Mouse (Mus musculus): ENCODE measurements around the gene Pacs2.
A peak's percentile ranks its signal among the peaks of the same experiment; 100 is the strongest.

The Pacs2 gene

GRCm38 (mm10) chr12:113042543-113042942 is 28.2 kb downstream of the Pacs2 start:
- no peak for DNase-seq (ENCODE audit: low read depth, low spot score)

- no peak for DNase-seq (ENCODE audit: low read depth, low spot score)
These were observed 30.8 kb downstream of the Pacs2 start for GRCm38 (mm10) chr12:113044916-113045677.

GRCm38 (mm10) chr12:113046861-113047260 is 32.6 kb downstream of the Pacs2 start:
- no peak for DNase-seq (ENCODE audit: low read depth, low spot score)

DNA sequence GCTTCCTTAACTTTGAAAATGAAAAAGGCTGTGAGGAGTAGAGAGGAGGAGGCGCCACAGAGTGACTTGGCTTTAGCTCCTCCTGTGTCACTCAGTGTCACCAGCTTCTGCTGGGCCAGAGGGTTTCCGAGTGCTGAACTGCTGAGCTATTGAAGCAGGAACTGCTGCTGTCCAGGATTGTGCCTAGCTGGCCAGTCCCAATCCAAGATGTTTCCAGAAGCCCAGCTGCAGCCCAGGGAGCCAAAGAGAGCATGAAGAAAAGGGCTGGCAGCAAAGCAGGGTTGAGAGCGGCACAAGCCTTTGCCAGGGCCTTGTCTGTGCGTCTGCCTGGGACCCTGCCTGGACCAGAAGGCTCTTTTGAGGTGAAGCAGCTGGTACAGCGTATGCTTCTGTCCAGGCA is 33.8 kb downstream of the Pacs2 start:
- DNase-seq (ENCODE audit: low read depth, low spot score): no peak

GRCm38 (mm10) chr12:113049836-113050235 is 35.5 kb downstream of the Pacs2 start:
- no peak for DNase-seq (ENCODE audit: low read depth, low spot score)

DNA sequence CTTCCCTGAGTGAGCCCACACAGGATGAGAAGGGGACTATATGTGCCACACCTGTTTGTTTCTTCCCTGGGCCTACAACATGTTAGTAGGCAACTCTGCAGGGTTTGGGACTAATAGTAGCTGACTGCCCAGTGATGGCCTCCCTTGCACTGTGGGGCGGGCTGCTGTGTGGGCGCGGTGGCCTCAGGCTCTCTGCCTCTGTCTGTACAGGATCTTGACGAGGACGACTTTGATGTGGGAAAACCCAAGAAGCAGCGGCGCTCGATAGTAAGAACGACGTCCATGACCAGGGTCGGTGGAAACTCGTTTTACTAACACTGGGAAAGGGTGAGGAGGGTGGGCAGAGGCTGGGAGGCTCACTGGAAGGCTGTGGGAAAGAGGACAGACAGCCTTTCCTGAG is 36.4 kb downstream of the Pacs2 start:
- no peak for DNase-seq (ENCODE audit: low read depth, low spot score)

GRCm38 (mm10) chr12:113051628-113052403 is 37.5 kb downstream of the Pacs2 start:
- no peak for DNase-seq (ENCODE audit: low read depth, low spot score)

- no peak for DNase-seq (ENCODE audit: low read depth, low spot score)
These were observed 41.8 kb downstream of the Pacs2 start for GRCm38 (mm10) chr12:113056089-113056488.

GRCm38 (mm10) chr12:113060178-113060577 is 45.9 kb downstream of the Pacs2 start:
- no peak for DNase-seq (ENCODE audit: low read depth, low spot score)

- DNase-seq (ENCODE audit: low read depth, low spot score): no peak
These were observed 47.3 kb downstream of the Pacs2 start for GRCm38 (mm10) chr12:113061606-113062005.

DNA sequence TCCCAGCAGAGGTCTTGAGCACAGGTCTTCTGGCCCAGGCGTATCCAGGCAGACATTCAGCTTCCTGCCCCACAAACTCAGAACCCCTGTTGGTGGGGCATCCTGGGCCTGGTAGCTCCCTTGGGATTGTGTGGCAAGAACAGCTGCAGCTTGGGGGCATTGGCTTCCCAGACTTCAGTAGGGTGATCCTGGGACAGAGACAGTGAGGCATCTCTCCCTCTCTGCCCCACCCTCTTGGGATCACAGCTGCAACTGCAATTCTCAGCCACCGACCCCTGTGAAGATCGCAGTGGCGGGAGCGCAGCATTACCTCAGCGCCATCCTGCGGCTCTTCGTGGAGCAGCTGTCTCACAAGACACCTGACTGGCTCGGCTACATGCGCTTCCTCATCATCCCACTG is 47.9 kb downstream of the Pacs2 start:
- no peak for DNase-seq (ENCODE audit: low read depth, low spot score)

DNA sequence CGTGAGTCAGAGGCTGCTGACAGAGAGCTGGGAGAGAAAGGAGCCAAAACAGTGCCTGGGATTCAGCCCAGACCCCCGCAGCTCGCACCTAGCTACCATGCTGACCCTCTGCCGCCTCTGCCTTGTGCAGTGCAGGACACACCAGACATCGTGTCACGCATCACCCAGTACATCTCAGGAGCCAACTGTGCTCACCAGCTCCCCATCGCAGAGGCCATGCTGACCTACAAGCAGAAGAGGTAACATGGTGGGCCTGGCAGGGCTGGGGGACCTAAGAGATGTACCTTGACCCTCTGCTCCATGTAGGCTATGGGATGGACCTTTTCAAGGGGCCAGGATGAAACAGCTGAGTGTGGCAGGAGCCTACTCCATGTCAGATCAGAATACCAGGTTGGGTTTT is 49.4 kb downstream of the Pacs2 start:
- DNase-seq (ENCODE audit: low read depth, low spot score): no peak

DNA sequence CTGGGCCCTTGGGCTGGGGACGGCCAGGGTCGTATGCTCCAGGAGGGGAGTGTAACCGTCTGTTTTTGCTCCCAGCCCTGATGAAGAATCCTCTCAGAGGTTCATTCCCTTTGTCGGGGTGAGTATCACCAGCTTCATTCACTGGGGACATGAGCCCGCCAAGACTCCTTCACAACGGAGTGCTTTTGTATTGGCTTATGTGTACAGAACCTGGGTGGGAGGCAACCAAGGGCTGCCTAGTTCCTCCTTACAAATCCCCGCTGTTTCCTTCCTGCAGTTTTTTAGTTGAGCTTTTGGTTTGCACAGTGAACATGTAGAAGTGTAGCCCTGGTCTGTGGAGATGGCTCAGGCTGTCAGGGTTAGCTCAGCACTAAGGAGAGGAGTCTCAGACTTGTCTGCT is 53.7 kb downstream of the Pacs2 start:
- no peak for DNase-seq (ENCODE audit: low read depth, low spot score)

GRCm38 (mm10) chr12:113069389-113069788 is 55.1 kb downstream of the Pacs2 start:
- no peak for DNase-seq (ENCODE audit: low read depth, low spot score)

- DNase-seq (ENCODE audit: low read depth, low spot score): no peak
These were observed 57.0 kb downstream of the Pacs2 start for GRCm38 (mm10) chr12:113071321-113071720.

DNA sequence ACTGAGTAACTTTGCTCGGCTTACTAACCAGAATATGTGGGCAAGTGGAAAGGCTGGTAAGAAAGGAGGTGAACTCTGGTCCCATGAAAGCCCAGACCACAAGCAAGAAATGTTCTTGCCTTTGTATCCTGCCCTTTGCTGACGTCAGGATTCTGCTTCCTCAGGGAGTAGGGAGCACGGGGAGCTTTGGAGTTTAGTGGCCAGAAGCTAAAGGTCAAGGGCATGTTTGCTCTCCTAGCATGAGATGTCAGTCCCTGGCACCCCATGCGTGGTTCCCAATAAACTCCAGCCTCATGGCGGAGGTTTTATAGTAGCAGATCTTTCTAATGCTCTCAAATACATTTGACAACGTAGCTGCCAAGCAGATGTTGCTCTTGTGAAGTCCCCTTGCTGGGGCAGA is 57.5 kb downstream of the Pacs2 start:
- DNase-seq (ENCODE audit: low read depth, low spot score): no peak

- no peak for DNase-seq (ENCODE audit: low read depth, low spot score)
These were observed 59.4 kb downstream of the Pacs2 start for GRCm38 (mm10) chr12:113073420-113074328.

DNA sequence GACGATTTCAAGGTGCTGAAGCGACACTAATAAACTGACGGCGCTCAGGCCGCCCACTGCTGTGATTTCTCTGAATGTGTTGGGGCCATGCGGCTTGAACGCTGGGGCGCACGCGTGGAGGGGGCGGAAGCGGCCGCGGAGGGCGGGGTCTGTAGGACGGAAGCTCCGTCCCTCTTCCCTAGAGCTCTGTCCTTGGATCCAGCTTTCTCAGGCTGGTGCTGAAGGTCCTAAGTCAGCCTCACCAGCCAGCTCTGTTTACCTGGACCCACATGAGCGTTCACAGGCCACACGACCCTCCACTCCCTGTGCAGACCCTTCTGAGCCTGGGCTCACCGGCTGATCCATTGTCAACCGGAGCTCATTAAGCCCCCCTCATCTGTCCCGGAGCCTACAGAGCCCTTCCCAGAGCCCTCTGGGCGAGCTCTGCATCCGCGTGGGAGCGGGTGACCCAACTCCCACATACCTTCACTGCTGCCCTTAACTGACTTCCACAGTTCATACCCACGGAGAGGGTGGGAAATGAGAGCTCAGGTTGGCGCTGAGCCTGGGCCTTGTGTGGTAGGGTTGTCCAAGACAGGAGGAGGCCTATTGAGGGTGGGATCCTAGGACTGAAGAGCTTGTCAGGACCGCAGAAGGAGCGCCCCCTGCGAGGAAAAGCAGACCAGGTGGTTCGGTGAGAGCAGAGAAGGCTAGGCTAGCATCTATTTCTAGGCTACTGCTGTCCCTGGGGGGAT is 60.2 kb downstream of the Pacs2 start, which contains the start of gene Tex22:
TSS of gene Tex22 (plus strand) at position 174 of the 734 bp plus-strand sequence.
- DNase-seq (ENCODE audit: low read depth, low spot score): peak; percentile 80

- peak; percentile 74 for DNase-seq (ENCODE audit: low read depth, low spot score)
These were observed 60.8 kb downstream of the Pacs2 start for GRCm38 (mm10) chr12:113075063-113075454.

DNA sequence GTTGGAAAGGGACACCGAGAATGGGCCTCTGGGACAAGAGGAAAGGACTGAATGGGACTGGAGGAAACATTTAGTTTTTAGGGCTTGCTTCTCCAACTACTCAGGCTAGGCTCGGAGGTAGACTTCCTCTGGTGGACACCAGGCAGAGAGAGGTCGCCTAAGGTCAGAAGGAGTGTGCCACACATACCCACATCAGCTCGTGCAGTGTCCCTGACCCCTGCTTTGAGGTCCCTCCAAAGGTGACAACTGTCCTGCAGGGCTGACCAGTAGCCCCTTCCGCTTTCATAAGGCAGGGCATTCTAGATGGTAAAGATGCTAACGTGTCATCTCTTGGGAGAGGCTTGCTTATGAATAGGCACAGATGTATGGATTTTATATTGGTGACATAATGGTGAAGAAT is 61.2 kb downstream of the Pacs2 start:
- no peak for DNase-seq (ENCODE audit: low read depth, low spot score)

DNA sequence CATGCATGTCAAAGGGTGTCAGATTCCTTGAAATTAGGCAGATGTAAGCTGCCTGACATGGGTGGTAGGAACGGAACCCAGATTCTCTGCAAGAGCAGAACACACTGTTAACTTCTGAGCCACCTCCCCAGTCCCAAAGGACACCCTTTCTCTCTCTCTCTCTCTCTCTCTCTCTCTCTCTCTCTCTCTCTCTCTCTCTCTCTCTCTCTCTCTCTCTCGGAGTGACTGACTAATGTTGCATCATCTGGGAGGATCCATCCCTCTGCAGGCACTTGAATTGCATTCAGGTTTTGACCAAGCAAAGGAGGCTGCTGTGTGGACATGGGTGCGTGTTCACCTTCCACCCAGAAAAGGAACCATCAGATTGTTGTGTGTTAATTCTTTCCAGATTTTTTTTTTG is 73.0 kb downstream of the Pacs2 start:
- no peak for DNase-seq (ENCODE audit: low read depth, low spot score)
